24 mouse cellular contexts compared by ENCODE assay signal in genomic region chr15:25785456-25786390, GRCm38 (mm10). TPM values are rescaled to one million over a fixed set of nuclear protein-coding genes. Genes with fewer than 3 reads are reported as not detected.
DNase-seq lines count a peak whose midpoint lies in the region; ATAC-seq lines count a peak whose summit lies in the region.
"Had no signal": no experiment of that assay in that cellular context is flagged by ENCODE, and none has a peak within 500 bp of the region (broad histone marks: within the 10 kb centered on the region; RNA-seq: fewer than 3 reads in every experiment).

No protein-coding gene starts in this region.

- DNase-seq in adrenal gland, adult (ENCODE audit: inconsistent age in 2 of 2, low spot score in 1 of 2), result peak; percentile 34 to 52
- no peak for DNase-seq in adrenal gland, postnatal 4 days (ENCODE audit: low spot score in 2 of 2)
- DNase-seq in kidney, postnatal 14 days, result no peak
- DNase-seq in ovary, postnatal 36 days (ENCODE audit: low spot score), result peak; percentile 29
- no peak for DNase-seq in ovary, postnatal 14 days (ENCODE audit: low spot score)
- no peak for DNase-seq in forebrain, embryonic 10.5 days (ENCODE audit: extremely low spot score, low spot score)
- DNase-seq in retina, postnatal 1 day, result no peak
- DNase-seq: cerebellum, adult 9-10 months; heart, adult 11 months; heart, postnatal 4 days; kidney, adult 11 months; layer of hippocampus, postnatal 36 days; lung, adult 2 months; lung, postnatal 36 days; right cerebral cortex, postnatal 14 days; thymus, postnatal 36 days had no signal

- H3K4me3 ChIP-seq in kidney, embryonic 15.5 days (replicated peaks), result no peak overlapping the region
- H3K4me3 ChIP-seq in forebrain, embryonic 10.5 days, result no peak overlapping the region
- H3K4me3 ChIP-seq: embryonic facial prominence, embryonic 13.5 days; heart, embryonic 13.5 days had no signal

- no peak overlapping the region for H3K9ac ChIP-seq in kidney, embryonic 15.5 days
- H3K9ac ChIP-seq: embryonic facial prominence, embryonic 13.5 days; heart, embryonic 13.5 days had no signal

- WGBS in kidney, embryonic 15.5 days, result 73% methylated on average over 35 of the region's 35 CpGs
- 91% methylated on average over 35 of the region's 35 CpGs for WGBS in forebrain, embryonic 10.5 days

- no peak overlapping the region for H3K4me2 ChIP-seq in kidney, embryonic 15.5 days
- H3K4me2 ChIP-seq: embryonic facial prominence, embryonic 13.5 days; heart, embryonic 13.5 days; liver, embryonic 11.5 days had no signal

- H3K27ac ChIP-seq in kidney, embryonic 15.5 days, result 0 out of 2 replicates have a peak overlapping the region, but pooled peaks have one; percentile 51
- no peak overlapping the region for H3K27ac ChIP-seq in forebrain, embryonic 10.5 days
- H3K27ac ChIP-seq: heart, embryonic 13.5 days; hindbrain, postnatal 0 days; stomach, postnatal 0 days had no signal

- H3K36me3 ChIP-seq in kidney, embryonic 15.5 days, result peaks cover 99% of the 10 kb centered on the region
- peaks cover 100% of the 10 kb centered on the region for H3K36me3 ChIP-seq in forebrain, embryonic 10.5 days (replicated peaks)

- H3K9me3 ChIP-seq in kidney, embryonic 15.5 days (replicated peaks), result no peaks in the 10 kb centered on the region
- H3K9me3 ChIP-seq in forebrain, embryonic 10.5 days, result no peaks in the 10 kb centered on the region
- H3K9me3 ChIP-seq: embryonic facial prominence, embryonic 13.5 days; heart, embryonic 13.5 days had no signal

- ATAC-seq in kidney, embryonic 15.5 days (replicated peaks; ENCODE audit: low FRiP score), result no peak; the same call in 1 of the 2 replicates
- ATAC-seq: activated CD4-positive, CD25-positive, alpha-beta regulatory T cell, adult 4 months; CD4-positive, CD25-positive, alpha-beta regulatory T cell, adult 4 months; hindbrain, postnatal 0 days had no signal

- peaks cover 36% of the 10 kb centered on the region for H3K4me1 ChIP-seq in kidney, embryonic 15.5 days
- no peaks in the 10 kb centered on the region; the same call in 1 of the 2 replicates for H3K4me1 ChIP-seq in forebrain, embryonic 10.5 days
- H3K4me1 ChIP-seq: heart, embryonic 13.5 days had no signal

- H3K27me3 ChIP-seq in kidney, embryonic 15.5 days, result no peaks in the 10 kb centered on the region
- no peaks in the 10 kb centered on the region for H3K27me3 ChIP-seq in forebrain, embryonic 10.5 days (ENCODE audit: poor library complexity, severe bottlenecking)
- H3K27me3 ChIP-seq: embryonic facial prominence, embryonic 13.5 days; heart, embryonic 13.5 days had no signal

RNA-seq across cellular contexts. Expression of gene Retreg1, which starts 57.3 kb away (rescaled TPM):
- total RNA-seq in adrenal gland, postnatal 4 days (2021), result 10 to 100 TPM; 33.5 to 40.0 TPM
- 15.9 and 16.1 TPM in 2 replicates for polyA plus RNA-seq in kidney, embryonic 15.5 days (2015; fragmentation: Nextera tagmentation; extraction: Ambion mirVana)
- 1.6 and 1.8 TPM in 2 replicates for polyA plus RNA-seq in forebrain, embryonic 10.5 days (2016; fragmentation: Nextera tagmentation; extraction: Ambion mirVana)

Comparison
In these comparisons a context has a peak if more than half of its experiments do, and no peak if none do; other contexts are left out.
1. DNase-seq: peak in adrenal gland, adult (2 of 2) and ovary, postnatal 36 days (single experiment); none in adrenal gland, postnatal 4 days (0 of 2), kidney, postnatal 14 days (single experiment), ovary, postnatal 14 days (single experiment), forebrain, embryonic 10.5 days (single experiment) and retina, postnatal 1 day (single experiment).